ENCODE assay signal across 16 mouse cellular contexts in the genomic region with DNA sequence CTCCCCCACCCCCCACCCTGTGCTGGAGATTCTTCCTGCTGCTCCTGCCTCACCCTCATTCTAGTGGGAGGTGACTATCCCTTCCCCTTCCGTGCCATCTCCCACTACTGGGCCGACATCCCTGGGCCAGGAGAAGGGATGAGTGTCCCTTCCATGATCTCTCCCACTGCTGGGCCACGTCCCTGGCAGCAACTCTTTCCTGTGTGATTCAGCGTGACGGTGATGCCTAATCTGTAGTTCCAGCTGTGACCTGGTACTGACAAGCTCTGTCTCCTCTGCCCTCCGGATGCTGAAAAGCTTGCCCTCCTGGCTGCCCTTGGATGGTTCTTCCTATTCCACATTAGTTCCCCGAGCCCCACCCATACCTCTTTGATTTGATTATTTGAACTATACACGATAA. TPM values are rescaled to one million over a fixed set of nuclear protein-coding genes. Genes with fewer than 3 reads are reported as not detected.
A peak's percentile ranks its signal among the peaks of the same experiment; 100 is the strongest.
DNase-seq lines count a peak whose midpoint lies in the region; ATAC-seq and TF ChIP-seq lines count a peak whose summit lies in the region.
"Had no signal": no experiment of that assay in that cellular context is flagged by ENCODE, and none has a peak within 500 bp of the region (broad histone marks: within the 10 kb centered on the region; RNA-seq: fewer than 3 reads in every experiment).

No protein-coding gene starts in this region.

- peak overlapping the region; percentile 48; the same call in 1 of the 2 replicates for H3K27ac ChIP-seq in hindbrain, embryonic 13.5 days
- no peak overlapping the region for H3K27ac ChIP-seq in hindbrain, embryonic 10.5 days
- H3K27ac ChIP-seq in testis, adult 2 months (ENCODE audit: control insufficient read depth, insufficient read depth, low read depth, low read length), result no peak overlapping the region
- H3K27ac ChIP-seq: forebrain, embryonic 12.5 days; heart, adult 2 months; intestine, embryonic 15.5 days; limb, embryonic 15.5 days had no signal

- WGBS in hindbrain, embryonic 13.5 days, result 37% methylated on average over 8 of the region's 8 CpGs
- 58% methylated on average over 8 of the region's 8 CpGs for WGBS in hindbrain, embryonic 10.5 days

- no peak overlapping the region for H3K4me3 ChIP-seq in hindbrain, embryonic 13.5 days
- no peak overlapping the region for H3K4me3 ChIP-seq in hindbrain, embryonic 10.5 days
- H3K4me3 ChIP-seq in testis, adult 2 months (ENCODE audit: control insufficient read depth, low read depth, low read length), result peak overlapping the region; percentile 2
- H3K4me3 ChIP-seq: forebrain, embryonic 12.5 days; heart, adult 2 months; intestine, embryonic 15.5 days; limb, embryonic 15.5 days had no signal

- no peak; the same call in 1 of the 2 replicates for ATAC-seq in hindbrain, embryonic 13.5 days (ENCODE audit: low FRiP score)
- ATAC-seq: intestine, embryonic 15.5 days; midbrain, embryonic 16.5 days had no signal

- H3K27me3 ChIP-seq in hindbrain, embryonic 13.5 days, result no peaks in the 10 kb centered on the region
- H3K27me3 ChIP-seq in hindbrain, embryonic 10.5 days (ENCODE audit: insufficient read depth, poor library complexity, severe bottlenecking), result no peaks in the 10 kb centered on the region
- no peaks in the 10 kb centered on the region for H3K27me3 ChIP-seq in testis, adult 2 months (ENCODE audit: control insufficient read depth, insufficient read depth, low read length)
- H3K27me3 ChIP-seq: forebrain, embryonic 12.5 days; intestine, embryonic 15.5 days; limb, embryonic 15.5 days had no signal

- DNase-seq in heart, adult 11 months, result peak; percentile 91
- no peak for DNase-seq in heart, postnatal 4 days
- no peak for DNase-seq in hindbrain, embryonic 10.5 days (ENCODE audit: low spot score)
- DNase-seq in testis, postnatal 14 days (ENCODE audit: low spot score), result no peak
- DNase-seq in cerebellum, postnatal 25 days, result no peak
- DNase-seq: cerebellum, adult 9-10 months; kidney, adult 9 months; kidney, postnatal 25 days; thymus, postnatal 36 days had no signal

- no peak for TF ChIP-seq CTCF in testis, adult 2 months (IDR thresholded peaks at IDR 0.05; ENCODE audit: control insufficient read depth, insufficient read depth, insufficient replicate concordance, low read depth, low read length)

- peaks cover 54% of the 10 kb centered on the region for H3K4me1 ChIP-seq in hindbrain, embryonic 13.5 days (replicated peaks)
- H3K4me1 ChIP-seq in hindbrain, embryonic 10.5 days (replicated peaks), result peaks cover 57% of the 10 kb centered on the region
- H3K4me1 ChIP-seq in testis, adult 2 months (ENCODE audit: control insufficient read depth, insufficient read depth, low read length), result no peaks in the 10 kb centered on the region
- H3K4me1 ChIP-seq: intestine, embryonic 15.5 days; limb, embryonic 15.5 days had no signal

- H3K9ac ChIP-seq in hindbrain, embryonic 13.5 days, result no peak overlapping the region
- H3K9ac ChIP-seq: forebrain, embryonic 12.5 days; intestine, embryonic 15.5 days; limb, embryonic 15.5 days had no signal

- H3K4me2 ChIP-seq in hindbrain, embryonic 13.5 days, result no peak overlapping the region
- H3K4me2 ChIP-seq: forebrain, embryonic 12.5 days; intestine, embryonic 15.5 days; limb, embryonic 15.5 days had no signal

- no peak for TF ChIP-seq POLR2A in testis, adult 2 months (IDR thresholded peaks at IDR 0.05; ENCODE audit: control insufficient read depth, low read depth, low read length)

- H3K9me3 ChIP-seq in hindbrain, embryonic 13.5 days, result no peaks in the 10 kb centered on the region
- H3K9me3 ChIP-seq in hindbrain, embryonic 10.5 days, result no peaks in the 10 kb centered on the region
- H3K9me3 ChIP-seq: forebrain, embryonic 12.5 days; intestine, embryonic 15.5 days; limb, embryonic 15.5 days had no signal

- H3K36me3 ChIP-seq in hindbrain, embryonic 13.5 days, result no peaks in the 10 kb centered on the region
- no peaks in the 10 kb centered on the region for H3K36me3 ChIP-seq in hindbrain, embryonic 10.5 days
- no peaks in the 10 kb centered on the region for H3K36me3 ChIP-seq in testis, adult 2 months (ENCODE audit: control insufficient read depth, insufficient read depth, low read length)
- H3K36me3 ChIP-seq: forebrain, embryonic 12.5 days; intestine, embryonic 15.5 days; limb, embryonic 15.5 days had no signal

RNA-seq across cellular contexts. Expression of a gene that starts 31.3 kb away (rescaled TPM):
- 10 to 100 TPM; 21.7 to 23.5 TPM for total RNA-seq in heart, postnatal 4 days (2021)
- polyA plus RNA-seq in hindbrain, embryonic 13.5 days (2015; fragmentation: Nextera tagmentation; extraction: Ambion mirVana), result 31.4 and 31.7 TPM in 2 replicates
- 30.6 and 41.9 TPM in 2 replicates for polyA plus RNA-seq in hindbrain, embryonic 10.5 days (2016; fragmentation: Nextera tagmentation; extraction: Ambion mirVana)
- 6.8 and 7.9 TPM in 2 replicates for polyA plus RNA-seq in testis, adult 2 months (2012; rRNA removed)
